Mouse (Mus musculus): ENCODE measurements around the gene P3h3. TPM values are rescaled to one million over a fixed set of nuclear protein-coding genes. Genes with fewer than 3 reads are reported as not detected.

P3h3 gene
- polyA plus RNA-seq, 1 experiment: 8.7 TPM

DNA sequence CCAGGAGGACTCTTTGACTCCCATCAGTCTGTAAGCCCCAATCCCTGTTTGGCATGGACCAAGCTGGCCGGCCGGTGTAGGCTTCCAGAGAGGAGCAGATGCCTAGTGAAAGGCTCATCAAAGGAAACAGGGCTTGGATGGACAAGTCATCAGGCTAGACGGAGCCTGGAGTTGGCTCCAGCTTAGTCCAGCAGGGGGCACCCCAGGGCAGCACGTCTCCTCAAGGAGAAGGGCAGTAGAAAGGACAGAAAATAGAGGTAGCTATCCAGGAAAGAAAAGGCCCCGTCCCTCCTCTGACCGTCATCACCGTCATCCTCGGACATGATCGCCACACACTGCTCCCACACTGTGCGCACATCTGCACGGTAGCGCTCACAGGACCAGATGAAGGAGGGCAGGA is 2.2 kb upstream of the P3h3 start:
- Histone ChIP-seq H3K4me1 (ENCODE audit: control insufficient read depth, insufficient read depth, insufficient read length, low read length) (peaks cover 4% of the 10 kb centered on the region), H3K36me3 (ENCODE audit: control insufficient read depth, insufficient read depth, low read length) (no peaks in the 10 kb centered on the region), H3K27ac (ENCODE audit: insufficient read depth, low read depth, low read length) (no peak overlapping the region), H3K27me3 (ENCODE audit: control insufficient read depth, insufficient read depth, low read length) (peaks cover 38% of the 10 kb centered on the region), H3K4me3 (ENCODE audit: low read depth, low read length) (no peak overlapping the region)
- TF ChIP-seq CTCF (IDR thresholded peaks at IDR 0.05; ENCODE audit: extremely low read depth, insufficient read length, insufficient replicate concordance, low read depth, low read length) (peak; percentile 81), POLR2A (IDR thresholded peaks at IDR 0.05; ENCODE audit: low read depth, low read length) (no peak)
- WGBS: 9% methylated on average over 12 of the region's 12 CpGs

DNA sequence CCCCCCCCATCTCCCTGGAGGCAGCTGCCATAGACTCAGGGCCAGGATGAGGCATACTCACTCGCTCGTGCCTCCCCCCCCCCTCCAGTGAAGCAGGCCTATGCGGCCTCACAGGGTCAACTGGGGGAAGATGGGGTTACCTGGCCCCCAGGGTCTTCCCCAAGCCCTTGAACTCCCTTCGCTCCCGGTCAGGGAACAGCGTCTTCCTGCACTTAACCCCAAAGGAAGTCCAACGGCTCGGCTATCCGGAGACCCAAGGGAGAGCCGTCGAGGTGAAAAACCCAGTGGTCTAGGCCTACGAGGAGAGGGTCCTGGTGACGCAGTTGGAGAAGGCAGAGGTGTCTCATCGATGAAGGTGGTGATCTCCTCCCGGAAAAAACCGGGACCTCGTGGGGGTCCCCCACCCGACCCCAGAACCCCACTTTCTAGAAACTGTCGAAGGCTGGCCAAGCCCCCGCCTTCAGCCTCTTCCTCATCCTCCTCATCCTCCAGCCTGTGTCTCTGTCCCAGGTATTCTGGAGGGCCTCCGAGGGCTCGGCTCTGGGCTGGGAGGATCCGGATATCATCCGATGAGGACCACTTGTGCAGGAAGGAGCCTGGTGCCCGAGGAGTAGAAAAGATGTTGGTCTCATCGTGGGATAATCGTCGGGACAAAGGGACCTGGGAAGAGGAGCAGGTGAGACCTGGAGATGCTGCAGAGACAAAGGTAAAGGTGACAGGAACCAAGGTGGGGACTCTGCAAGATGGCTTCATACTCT is 1.2 kb upstream of the P3h3 start:
- Histone ChIP-seq H3K27me3 (ENCODE audit: control insufficient read depth, insufficient read depth, low read length) (peaks cover 33% of the 10 kb centered on the region), H3K36me3 (ENCODE audit: control insufficient read depth, insufficient read depth, low read length) (no peaks in the 10 kb centered on the region), H3K27ac (ENCODE audit: insufficient read depth, low read depth, low read length) (no peak overlapping the region), H3K4me1 (ENCODE audit: control insufficient read depth, insufficient read depth, insufficient read length, low read length) (peaks cover 4% of the 10 kb centered on the region), H3K4me3 (ENCODE audit: low read depth, low read length) (no peak overlapping the region)
- TF ChIP-seq CTCF (IDR thresholded peaks at IDR 0.05; ENCODE audit: extremely low read depth, insufficient read length, insufficient replicate concordance, low read depth, low read length): no peak
- TF ChIP-seq POLR2A (IDR thresholded peaks at IDR 0.05; ENCODE audit: low read depth, low read length): no peak
- 75% methylated on average over 28 of the region's 28 CpGs for WGBS

DNA sequence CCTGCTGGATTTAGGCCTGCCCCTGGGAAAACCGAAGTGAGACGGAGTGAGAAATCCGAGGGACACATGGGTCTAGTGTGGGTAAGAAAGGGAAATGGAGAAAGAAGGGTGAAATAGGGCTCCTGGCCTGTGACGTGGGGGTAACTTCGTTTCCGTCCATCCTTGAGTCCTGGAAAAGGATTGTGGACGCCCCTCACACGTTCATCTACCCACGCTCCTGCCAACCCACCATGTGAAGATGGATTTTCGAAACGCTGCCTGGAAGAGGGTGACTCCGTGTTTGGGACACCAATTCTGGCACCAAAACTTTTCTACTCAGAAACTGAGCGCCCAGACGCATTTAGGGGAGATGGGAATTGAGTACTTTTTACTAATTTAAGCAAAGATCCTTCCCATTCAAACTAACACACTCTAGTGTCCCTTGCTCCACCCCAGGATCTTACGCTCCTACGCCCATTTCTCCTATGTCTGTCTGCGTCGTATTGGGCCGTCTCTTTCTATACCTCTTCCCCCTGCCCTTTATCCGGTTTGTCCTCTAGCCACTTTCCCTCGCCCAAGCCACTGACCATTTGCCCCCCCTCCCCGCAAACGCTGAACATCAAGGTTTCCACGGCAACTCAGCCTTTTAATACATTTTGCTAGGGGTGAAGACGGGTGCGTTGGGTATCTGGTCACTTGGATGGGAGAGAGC is 433 bp upstream of the P3h3 start:
- H3K4me3 ChIP-seq (ENCODE audit: low read depth, low read length): peak overlapping the region; percentile 71
- WGBS: 36% methylated on average over 26 of the region's 26 CpGs
- no peaks in the 10 kb centered on the region for H3K36me3 ChIP-seq (ENCODE audit: control insufficient read depth, insufficient read depth, low read length)
- H3K27me3 ChIP-seq (ENCODE audit: control insufficient read depth, insufficient read depth, low read length): peaks cover 27% of the 10 kb centered on the region
- no peak overlapping the region for H3K27ac ChIP-seq (ENCODE audit: insufficient read depth, low read depth, low read length)
- TF ChIP-seq CTCF (IDR thresholded peaks at IDR 0.05; ENCODE audit: extremely low read depth, insufficient read length, insufficient replicate concordance, low read depth, low read length): no peak
- no peak for TF ChIP-seq POLR2A (IDR thresholded peaks at IDR 0.05; ENCODE audit: low read depth, low read length)
- H3K4me1 ChIP-seq (ENCODE audit: control insufficient read depth, insufficient read depth, insufficient read length, low read length): peaks cover under 1% of the 10 kb centered on the region; the same call in 1 of the 2 replicates

GRCm38 (mm10) chr6:124856321-124856720 is 1.2 kb downstream of the P3h3 start:
- Histone ChIP-seq H3K36me3 (ENCODE audit: control insufficient read depth, insufficient read depth, low read length) (no peaks in the 10 kb centered on the region), H3K27me3 (ENCODE audit: control insufficient read depth, insufficient read depth, low read length) (peaks cover 24% of the 10 kb centered on the region), H3K4me1 (ENCODE audit: control insufficient read depth, insufficient read depth, insufficient read length, low read length) (no peaks in the 10 kb centered on the region; the same call in 1 of the 2 replicates), H3K4me3 (ENCODE audit: low read depth, low read length) (no peak overlapping the region), H3K27ac (ENCODE audit: insufficient read depth, low read depth, low read length) (no peak overlapping the region)
- no peak for TF ChIP-seq POLR2A (IDR thresholded peaks at IDR 0.05; ENCODE audit: low read depth, low read length)
- no peak for TF ChIP-seq CTCF (IDR thresholded peaks at IDR 0.05; ENCODE audit: extremely low read depth, insufficient read length, insufficient replicate concordance, low read depth, low read length)
- WGBS: 26% methylated on average over 14 of the region's 14 CpGs

- TF ChIP-seq POLR2A (IDR thresholded peaks at IDR 0.05; ENCODE audit: low read depth, low read length): no peak
- no peak for TF ChIP-seq CTCF (IDR thresholded peaks at IDR 0.05; ENCODE audit: extremely low read depth, insufficient read length, insufficient replicate concordance, low read depth, low read length)
- H3K27ac ChIP-seq (ENCODE audit: insufficient read depth, low read depth, low read length): no peak overlapping the region
- H3K36me3 ChIP-seq (ENCODE audit: control insufficient read depth, insufficient read depth, low read length): no peaks in the 10 kb centered on the region
- WGBS: 65% methylated on average over 12 of the region's 12 CpGs
- no peak overlapping the region for H3K4me3 ChIP-seq (ENCODE audit: low read depth, low read length)
- H3K27me3 ChIP-seq (ENCODE audit: control insufficient read depth, insufficient read depth, low read length): peaks cover 24% of the 10 kb centered on the region
- no peaks in the 10 kb centered on the region for H3K4me1 ChIP-seq (ENCODE audit: control insufficient read depth, insufficient read depth, insufficient read length, low read length)
Observed at GRCm38 (mm10) chr6:124854647-124855046, 2.9 kb downstream of the P3h3 start.

DNA sequence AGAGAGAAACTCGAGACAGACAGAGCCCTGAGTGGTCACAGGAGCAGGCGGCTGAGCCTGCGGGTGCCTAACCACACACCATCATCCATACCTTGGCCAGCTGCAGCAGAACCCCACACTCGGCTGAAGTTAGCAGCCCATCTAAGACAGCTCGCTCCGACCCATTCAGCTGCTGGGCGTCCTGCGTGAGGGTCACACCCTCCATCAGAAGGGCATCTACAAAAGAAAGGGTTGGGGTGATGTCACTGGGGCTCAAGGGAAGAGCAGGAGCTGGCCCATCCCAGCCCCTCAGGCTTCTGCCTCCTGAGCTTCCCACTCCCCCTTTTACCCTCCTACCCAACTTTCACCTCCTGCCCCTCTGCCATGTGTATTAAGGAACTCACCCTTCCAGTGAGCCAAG is 7.0 kb downstream of the P3h3 start:
- no peaks in the 10 kb centered on the region for H3K27me3 ChIP-seq (ENCODE audit: control insufficient read depth, insufficient read depth, low read length)
- no peaks in the 10 kb centered on the region for H3K4me1 ChIP-seq (ENCODE audit: control insufficient read depth, insufficient read depth, insufficient read length, low read length)
- no peaks in the 10 kb centered on the region for H3K36me3 ChIP-seq (ENCODE audit: control insufficient read depth, insufficient read depth, low read length)
- TF ChIP-seq POLR2A (IDR thresholded peaks at IDR 0.05; ENCODE audit: low read depth, low read length): no peak
- TF ChIP-seq CTCF (IDR thresholded peaks at IDR 0.05; ENCODE audit: extremely low read depth, insufficient read length, insufficient replicate concordance, low read depth, low read length): no peak
- whole genome bisulfite sequencing: 52% methylated on average over 8 of the region's 8 CpGs
- H3K27ac ChIP-seq (ENCODE audit: insufficient read depth, low read depth, low read length): no peak overlapping the region
- H3K4me3 ChIP-seq (ENCODE audit: low read depth, low read length): no peak overlapping the region

DNA sequence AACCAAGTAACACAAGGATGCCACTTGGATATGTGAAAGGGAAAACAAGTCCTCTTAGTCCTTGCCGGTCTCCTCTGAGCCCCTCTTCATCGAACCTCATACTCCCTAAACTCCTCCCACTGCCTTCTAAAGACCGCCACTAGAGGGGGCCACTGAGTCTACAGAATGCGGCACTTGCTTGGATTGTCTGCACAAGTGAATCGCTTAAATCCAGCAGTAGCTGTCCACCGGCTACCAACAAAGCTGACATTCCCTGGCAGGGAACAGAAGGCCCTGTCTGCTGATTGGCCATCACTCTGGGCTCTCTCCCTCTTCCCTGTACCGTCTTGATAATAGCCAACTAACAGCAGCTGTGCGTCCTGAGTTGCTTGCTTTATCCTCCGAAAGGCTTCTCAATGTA is 10.2 kb downstream of the P3h3 start:
- H3K4me1 ChIP-seq (ENCODE audit: control insufficient read depth, insufficient read depth, insufficient read length, low read length): no peaks in the 10 kb centered on the region
- H3K27me3 ChIP-seq (ENCODE audit: control insufficient read depth, insufficient read depth, low read length): no peaks in the 10 kb centered on the region
- no peaks in the 10 kb centered on the region for H3K36me3 ChIP-seq (ENCODE audit: control insufficient read depth, insufficient read depth, low read length)
- no peak overlapping the region for H3K4me3 ChIP-seq (ENCODE audit: low read depth, low read length)
- H3K27ac ChIP-seq (ENCODE audit: insufficient read depth, low read depth, low read length): no peak overlapping the region
- TF ChIP-seq CTCF (IDR thresholded peaks at IDR 0.05; ENCODE audit: extremely low read depth, insufficient read length, insufficient replicate concordance, low read depth, low read length) (peak; percentile 97; the same call in 1 of the 2 replicates), POLR2A (IDR thresholded peaks at IDR 0.05; ENCODE audit: low read depth, low read length) (no peak)
- 13% methylated on average over 9 of the region's 9 CpGs for WGBS
